Mouse (Mus musculus): ENCODE results near the gene Bik.

GRCm38 (mm10) chr15:83546029-83546428, 19.4 kb downstream of the Bik start:
- TF ChIP-seq CTCF (IDR thresholded peaks at IDR 0.05; ENCODE audit: low read depth) (no peak), EP300 (IDR thresholded peaks at IDR 0.05; ENCODE audit: low read depth) (no peak)

Data from heart, postnatal 0 days (tissue).